Mouse (Mus musculus) testis, adult 2 months (tissue): Measurements from ENCODE around the gene Zfp36l1.

Experiments used
- CTCF ChIP-seq: fragments of 200-500 bp; IDR thresholded peaks from 2 replicates; pipeline ENCODE4 v1.5.1; 2012; ENCODE audit warnings: low read depth, mild to moderate bottlenecking, inconsistent platforms, low read length, moderate library complexity; ENCODE audit not compliant: control insufficient read depth, insufficient read depth, insufficient replicate concordance
- POLR2A ChIP-seq: fragments of 200-500 bp; IDR thresholded peaks from 2 replicates; pipeline ENCODE4 v1.6.1; 2012; ENCODE audit warnings: low read depth, mild to moderate bottlenecking, inconsistent platforms, low read length, moderate library complexity; ENCODE audit not compliant: control insufficient read depth

DNA sequence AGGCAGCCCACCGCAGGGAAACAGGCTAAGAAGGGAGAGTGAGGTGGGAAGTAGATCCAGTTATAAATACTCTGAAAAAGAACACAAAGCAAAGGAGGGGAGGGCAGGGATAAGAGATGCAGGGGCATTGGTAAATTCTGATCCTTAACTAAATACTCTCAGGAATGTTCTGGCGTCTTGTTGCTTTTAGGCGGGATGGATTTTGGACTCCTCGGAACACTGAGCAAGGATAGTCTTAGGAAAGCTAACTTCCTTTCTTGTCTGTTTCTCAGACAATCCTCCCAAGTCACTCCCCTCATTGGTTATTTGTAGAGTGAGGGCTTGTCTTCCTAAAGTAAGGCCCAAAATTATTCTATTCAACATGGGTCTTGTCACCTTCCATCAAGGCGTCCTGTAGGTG is 12.5 kb upstream of the Zfp36l1 start:
- TF ChIP-seq CTCF (no peak), POLR2A (no peak)
